Comparison of ENCODE assay signal across 30 mouse cellular contexts in genomic region chr5:38334582-38334981, GRCm38 (mm10). TPM values are rescaled to one million over a fixed set of nuclear protein-coding genes. Genes with fewer than 3 reads are reported as not detected.
DNase-seq lines count a peak whose midpoint lies in the region; ATAC-seq and TF ChIP-seq lines count a peak whose summit lies in the region.
"Had no signal": no experiment of that assay in that cellular context is flagged by ENCODE, and none has a peak within 500 bp of the region (broad histone marks: within the 10 kb centered on the region; RNA-seq: fewer than 3 reads in every experiment).

No protein-coding gene starts in this region.

- no peak for TF ChIP-seq POLR2A in CH12.LX (IDR thresholded peaks at IDR 0.05; ENCODE audit: low read depth, low read length)

- no peaks in the 10 kb centered on the region for H3K36me3 ChIP-seq in heart, postnatal 0 days (replicated peaks; ENCODE audit: control insufficient read depth, insufficient read depth, low read length)
- H3K36me3 ChIP-seq in lung, embryonic 14.5 days (ENCODE audit: insufficient read depth), result no peaks in the 10 kb centered on the region
- H3K36me3 ChIP-seq in CH12.LX (replicated peaks in 1 of 2; ENCODE audit: control insufficient read depth in 1 of 2, insufficient read depth in 1 of 2, low read length in 1 of 2), result no peaks in the 10 kb centered on the region
- H3K36me3 ChIP-seq: embryonic facial prominence, embryonic 13.5 days; forebrain, embryonic 12.5 days; heart, embryonic 12.5 days; hindbrain, embryonic 13.5 days; liver, embryonic 13.5 days; midbrain, embryonic 15.5 days; neural tube, embryonic 15.5 days had no signal

- no peaks in the 10 kb centered on the region for H3K9me3 ChIP-seq in heart, postnatal 0 days (replicated peaks; ENCODE audit: control insufficient read depth, low read length)
- no peaks in the 10 kb centered on the region for H3K9me3 ChIP-seq in lung, embryonic 14.5 days (ENCODE audit: low read depth, low read length)
- H3K9me3 ChIP-seq in CH12.LX (replicated peaks; ENCODE audit: low read length), result no peaks in the 10 kb centered on the region
- H3K9me3 ChIP-seq: embryonic facial prominence, embryonic 13.5 days; forebrain, embryonic 12.5 days; heart, embryonic 12.5 days; hindbrain, embryonic 13.5 days; liver, embryonic 13.5 days; midbrain, embryonic 15.5 days; neural tube, embryonic 15.5 days had no signal

- H3K4me1 ChIP-seq in heart, postnatal 0 days (ENCODE audit: control insufficient read depth, insufficient read depth), result no peaks in the 10 kb centered on the region
- H3K4me1 ChIP-seq in lung, embryonic 14.5 days (ENCODE audit: insufficient read depth), result no peaks in the 10 kb centered on the region
- H3K4me1 ChIP-seq in CH12.LX (ENCODE audit: control insufficient read depth in 1 of 2, insufficient read depth in 2 of 2), result peaks cover 0 to 10% of the 10 kb centered on the region in 2 experiments; a peak in 2 of 4 replicates
- H3K4me1 ChIP-seq: embryonic facial prominence, embryonic 13.5 days; forebrain, embryonic 12.5 days; heart, embryonic 12.5 days; hindbrain, embryonic 13.5 days; liver, embryonic 13.5 days; midbrain, embryonic 15.5 days; neural tube, embryonic 15.5 days had no signal

- 48% methylated on average over 1 of the region's 1 CpGs for WGBS in heart, postnatal 0 days
- 33% methylated on average over 1 of the region's 1 CpGs for WGBS in lung, embryonic 14.5 days

- dilution Hi-C loops in CH12.LX (cut with MboI; ENCODE audit: extremely low pct_ligation_motif_present, extremely low pct_unique_long_range_greater_than_20kb, low sequenced_read_pairs), result no loop called here

- no peaks in the 10 kb centered on the region for H3K27me3 ChIP-seq in heart, postnatal 0 days (ENCODE audit: control insufficient read depth, insufficient read depth, low read length)
- H3K27me3 ChIP-seq in lung, embryonic 14.5 days (ENCODE audit: insufficient read depth, low read length), result no peaks in the 10 kb centered on the region
- peaks cover 55% of the 10 kb centered on the region for H3K27me3 ChIP-seq in CH12.LX (replicated peaks)
- H3K27me3 ChIP-seq: embryonic facial prominence, embryonic 13.5 days; forebrain, embryonic 12.5 days; hindbrain, embryonic 13.5 days; liver, embryonic 13.5 days; midbrain, embryonic 15.5 days; neural tube, embryonic 15.5 days had no signal

- no peaks in the 10 kb centered on the region for H3K79me2 ChIP-seq in CH12.LX (replicated peaks; ENCODE audit: control insufficient read depth, extremely low read depth, insufficient read depth, poor library complexity, severe bottlenecking)

- H3K4me3 ChIP-seq in heart, postnatal 0 days (ENCODE audit: low read depth, low read length), result no peak overlapping the region
- H3K4me3 ChIP-seq in lung, embryonic 14.5 days (ENCODE audit: low read depth, low read length), result no peak overlapping the region
- H3K4me3 ChIP-seq in CH12.LX (replicated peaks in 1 of 3; ENCODE audit: low read depth in 2 of 3, low read length in 2 of 3, poor library complexity in 1 of 3), result no peak overlapping the region
- H3K4me3 ChIP-seq: embryonic facial prominence, embryonic 13.5 days; erythroblast, embryonic 14.5 days; forebrain, embryonic 12.5 days; heart, embryonic 12.5 days; hindbrain, embryonic 13.5 days; liver, embryonic 13.5 days; midbrain, embryonic 15.5 days; neural tube, embryonic 15.5 days had no signal

- in situ Hi-C loops in CH12.LX (cut with MboI; ENCODE audit: low pct_ligation_motif_present, low pct_unique_long_range_greater_than_20kb, low sequenced_read_pairs), result loop anchor here (10.0 kb wide), 1 partner anchor 50 kb away; no protein-coding TSS in a partner anchor

- 0 out of 2 replicates have a peak, but pooled peaks have one; percentile 28 for TF ChIP-seq CTCF in heart, postnatal 0 days (IDR thresholded peaks at IDR 0.05; ENCODE audit: low read depth)
- 0 out of 2 replicates have a peak, but pooled peaks have one; percentile 17 for TF ChIP-seq CTCF in lung, embryonic 14.5 days (IDR thresholded peaks at IDR 0.05; ENCODE audit: low read depth)
- peak in 1 of 2 experiments; percentile 50; a peak in 2 of 4 replicates for TF ChIP-seq CTCF in CH12.LX (conservative IDR thresholded peaks at IDR 0.05 in 1 of 2, IDR thresholded peaks at IDR 0.05 in 1 of 2; ENCODE audit: low read depth in 2 of 2, low read length in 2 of 2)

- no peak for TF ChIP-seq EP300 in heart, postnatal 0 days (IDR thresholded peaks at IDR 0.05; ENCODE audit: low read depth)
- TF ChIP-seq EP300 in CH12.LX (IDR thresholded peaks at IDR 0.05; ENCODE audit: low read length), result no peak

- H3K4me2 ChIP-seq in heart, postnatal 0 days (ENCODE audit: low read depth, low read length), result no peak overlapping the region
- H3K4me2 ChIP-seq in lung, embryonic 14.5 days, result no peak overlapping the region
- no peak overlapping the region for H3K4me2 ChIP-seq in CH12.LX (ENCODE audit: insufficient read depth, low read depth, poor library complexity, severe bottlenecking)
- H3K4me2 ChIP-seq: embryonic facial prominence, embryonic 13.5 days; forebrain, embryonic 12.5 days; heart, embryonic 12.5 days; hindbrain, embryonic 13.5 days; liver, embryonic 13.5 days; midbrain, embryonic 15.5 days; neural tube, embryonic 15.5 days had no signal

- DNase-seq in heart, postnatal 0 days (ENCODE audit: low spot score), result no peak
- DNase-seq in heart, adult 8-10 months (ENCODE audit: low spot score), result no peak
- DNase-seq in lung, embryonic 14.5 days, result no peak
- DNase-seq in lung, postnatal 14 days, result no peak
- DNase-seq in CH12.LX (ENCODE audit: extremely low read depth), result no peak
- DNase-seq in cerebellum, adult 11-12 months, result no peak
- DNase-seq: adrenal gland, postnatal 25 days; cerebellum, adult 18-20 months; cerebellum, postnatal 25 days; embryo, embryonic 11 days; heart, postnatal 14 days; kidney, adult 8-10 months; kidney, postnatal 25 days; liver, embryonic 13.5 days; lung, adult 2 months had no signal

- H3K9ac ChIP-seq in heart, postnatal 0 days (replicated peaks; ENCODE audit: low read depth, low read length), result no peak overlapping the region
- H3K9ac ChIP-seq in lung, embryonic 14.5 days, result no peak overlapping the region
- H3K9ac ChIP-seq in CH12.LX (ENCODE audit: insufficient read depth, low read depth), result no peak overlapping the region
- H3K9ac ChIP-seq: embryonic facial prominence, embryonic 13.5 days; forebrain, embryonic 12.5 days; heart, embryonic 12.5 days; hindbrain, embryonic 13.5 days; liver, embryonic 13.5 days; midbrain, embryonic 15.5 days; neural tube, embryonic 15.5 days had no signal

- ATAC-seq in heart, postnatal 0 days (ENCODE audit: insufficient read depth, low read depth), result no peak
- no peak for ATAC-seq in lung, embryonic 14.5 days (ENCODE audit: insufficient read depth)
- ATAC-seq in cerebellum, adult (ENCODE audit: insufficient number of reproducible peaks, low FRiP score, low TSS enrichment), result no peak; the same call in 1 of the 2 replicates
- ATAC-seq: inflammation-experienced regulatory T-cells, adult 6 months; midbrain, embryonic 15.5 days had no signal

- TF ChIP-seq RAD21 in CH12.LX (IDR thresholded peaks at IDR 0.05; ENCODE audit: low read depth, low read length), result peak; percentile 31

- H3K27ac ChIP-seq in heart, postnatal 0 days (ENCODE audit: low read depth), result no peak overlapping the region
- H3K27ac ChIP-seq in lung, embryonic 14.5 days (ENCODE audit: low read depth), result no peak overlapping the region
- H3K27ac ChIP-seq in CH12.LX (ENCODE audit: insufficient read depth, low read depth), result no peak overlapping the region
- H3K27ac ChIP-seq: embryonic facial prominence, embryonic 13.5 days; forebrain, embryonic 12.5 days; hindbrain, embryonic 13.5 days; liver, embryonic 13.5 days; macrophage; midbrain, embryonic 15.5 days; neural tube, embryonic 15.5 days had no signal

TF ChIP-seq in CH12.LX, 34 proteins besides CTCF, POLR2A, EP300 and RAD21:
- peak; percentile 47 for TF ChIP-seq SMC3 (IDR thresholded peaks at IDR 0.05; ENCODE audit: low read depth, low read length)
- TF ChIP-seq ZMIZ1 (IDR thresholded peaks at IDR 0.05; ENCODE audit: low read depth, low read length), result no peak

RNA-seq across cellular contexts. Expression of gene Drd5, which starts 15.4 kb away (rescaled TPM):
- total RNA-seq in heart, postnatal 0 days (2014; rRNA removed; ENCODE audit: low replicate concordance), result not detected in 2 replicates
- not detected in 2 replicates for polyA plus RNA-seq in heart, postnatal 0 days (2015; fragmentation: Nextera tagmentation; extraction: Ambion mirVana)
- not detected for total RNA-seq in heart, adult 8-10 months (2022)
- not detected in 2 replicates for polyA plus RNA-seq in lung, embryonic 14.5 days (2014; fragmentation: Nextera tagmentation; extraction: Ambion mirVana)
- total RNA-seq in CH12.LX (2012; rRNA removed), result not detected in 2 replicates
- total RNA-seq in CH12.LX (2014; rRNA removed), result not detected in 2 replicates
- polyA plus RNA-seq in CH12.LX (2012; ENCODE audit: insufficient read length, low read depth), result not detected in 2 replicates
- total RNA-seq: adrenal gland, postnatal 25 days; gastrocnemius, adult 8-10 months; granulocyte monocyte progenitor cell, adult 5-6 weeks; heart, postnatal 14 days had no signal
- polyA plus RNA-seq: erythroblast, embryonic 14.5 days; forebrain, embryonic 12.5 days; heart, embryonic 12.5 days; liver, embryonic 13.5 days; lung, adult 2 months; macrophage had no signal

RNA-seq across cellular contexts. Expression of gene Otop1, which starts 58.8 kb away (rescaled TPM):
- not detected in 2 replicates for total RNA-seq in heart, postnatal 0 days (2014; rRNA removed; ENCODE audit: low replicate concordance)
- not detected in 2 replicates for polyA plus RNA-seq in heart, postnatal 0 days (2015; fragmentation: Nextera tagmentation; extraction: Ambion mirVana)
- total RNA-seq in heart, adult 8-10 months (2022), result under 1 TPM; 0.12 to 0.28 (median 0.18) TPM
- polyA plus RNA-seq in lung, embryonic 14.5 days (2014; fragmentation: Nextera tagmentation; extraction: Ambion mirVana), result 0.08 TPM in 1 of 2 replicates, not detected in the other
- total RNA-seq in CH12.LX (2012; rRNA removed) (not detected in 2 replicates), CH12.LX (2014; rRNA removed) (not detected in 2 replicates)
- not detected in 2 replicates for polyA plus RNA-seq in CH12.LX (2012; ENCODE audit: insufficient read length, low read depth)
- total RNA-seq: granulocyte monocyte progenitor cell, adult 5-6 weeks; layer of hippocampus, adult 8-10 months; left cerebral cortex, postnatal 36 days had no signal
- polyA plus RNA-seq: embryonic facial prominence, embryonic 13.5 days; erythroblast, embryonic 14.5 days; forebrain, embryonic 12.5 days; heart, embryonic 12.5 days; hindbrain, embryonic 13.5 days; inflammation-experienced regulatory T-cells, adult 6 months; limb, embryonic 14.5 days; macrophage; midbrain, embryonic 15.5 days had no signal
